Mouse (Mus musculus) hindbrain, embryonic 10.5 days (tissue): ENCODE data around the gene C5ar1. TPM values are rescaled to one million over a fixed set of nuclear protein-coding genes. Genes with fewer than 3 reads are reported as not detected.

Experiments used
- DNase-seq: peaks from one replicate; pipeline ENCODE4 v3.0.0-alpha.2; 2017; ENCODE audit warnings: low spot score
- H3K27ac ChIP-seq: fragments of 300-500 bp; sonication (generic); 2 replicates; pipeline ENCODE4 v1.5.1; 2016; ENCODE audit warnings: mild to moderate bottlenecking, moderate library complexity
- H3K27me3 ChIP-seq: fragments of 300-500 bp; sonication (generic); 2 replicates; pipeline ENCODE4 v1.6.1; 2016; ENCODE audit warnings: mild to moderate bottlenecking; ENCODE audit not compliant: poor library complexity, insufficient read depth, severe bottlenecking
- H3K36me3 ChIP-seq: fragments of 300-500 bp; sonication (generic); 2 replicates; pipeline ENCODE4 v1.6.1; 2016; ENCODE audit warnings: mild to moderate bottlenecking, moderate library complexity
- H3K4me1 ChIP-seq: fragments of 300-500 bp; sonication (generic); replicated peaks from 2 replicates; pipeline ENCODE4 v1.6.1; 2016; ENCODE audit warnings: mild to moderate bottlenecking
- H3K4me3 ChIP-seq: fragments of 300-500 bp; sonication (generic); 2 replicates; pipeline ENCODE4 v1.5.1; 2016; ENCODE audit warnings: mild to moderate bottlenecking, moderate library complexity
- H3K9me3 ChIP-seq: fragments of 300-500 bp; sonication (generic); 2 replicates; pipeline ENCODE4 v1.6.1; 2016; ENCODE audit warnings: mild to moderate bottlenecking, moderate library complexity
- WGBS: fragments of 180-500 bp; shearing (Covaris S2); methylation state at CpG from one replicate; pipeline ENCODE4 v1.1.7; 2016; 5-methylcytosine and 5-hydroxymethylcytosine counted together
- polyA plus RNA-seq: library from polyadenylated mRNA; unstranded; fragments of >200 nt; fragmentation: Nextera tagmentation; extraction: Ambion mirVana; gene quantifications from 2 replicates; pipeline ENCODE4 v1.2.1, GENCODE M21; 2016

Gene C5ar1
- polyA plus RNA-seq, 1 experiment from 2014 or later = 0.97 TPM

DNA sequence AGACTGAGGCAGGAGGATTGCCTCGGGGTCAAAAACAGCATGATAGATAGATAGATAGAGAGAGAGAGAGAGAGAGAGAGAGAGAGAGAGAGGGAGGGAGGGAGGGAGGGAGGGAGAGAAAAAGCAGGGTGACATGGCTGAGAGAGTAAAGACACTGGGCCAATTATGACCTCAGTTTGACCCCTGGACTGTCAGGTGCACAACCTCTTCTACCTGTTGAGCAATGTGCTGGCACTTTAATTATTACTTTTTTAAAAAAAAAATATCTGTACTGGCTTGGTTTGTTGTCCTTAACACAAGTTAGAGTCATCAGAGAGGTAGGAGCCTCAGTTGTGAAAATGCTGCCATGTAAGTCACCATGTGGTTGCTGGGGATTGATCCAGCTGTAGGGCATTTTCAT is 28.5 kb upstream of the C5ar1 start:
- 89% methylated on average over 1 of the region's 1 CpGs for WGBS

DNA sequence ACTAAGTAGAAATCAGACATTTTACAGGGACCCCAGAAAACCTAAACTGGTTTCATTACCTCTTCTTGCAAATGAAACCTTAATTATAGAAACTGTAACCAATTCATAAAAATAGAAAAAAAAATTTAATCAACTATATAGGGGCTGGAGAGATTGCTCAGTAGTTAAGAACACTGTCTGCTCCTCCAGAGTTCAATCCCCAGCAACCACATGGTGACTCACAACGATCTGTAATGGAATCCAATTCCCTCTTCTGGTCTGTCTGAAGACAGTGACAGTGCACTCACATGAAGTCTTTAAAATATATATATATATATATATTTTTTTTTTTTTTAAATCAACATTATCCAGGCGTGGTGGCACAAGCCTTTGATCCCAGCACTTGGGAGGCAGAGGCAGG is 27.7 kb upstream of the C5ar1 start:
- peak overlapping the region; percentile 83 for H3K4me3 ChIP-seq
- no peaks in the 10 kb centered on the region for H3K27me3 ChIP-seq
- no peaks in the 10 kb centered on the region for H3K9me3 ChIP-seq
- H3K36me3 ChIP-seq = peaks cover 24% of the 10 kb centered on the region
- peaks cover 23% of the 10 kb centered on the region for H3K4me1 ChIP-seq
- WGBS = 87% methylated on average over 2 of the region's 2 CpGs
- DNase-seq = no peak
- H3K27ac ChIP-seq = peak overlapping the region; percentile 97

More for the DNA sequence above, 28.5 kb upstream of the C5ar1 start:
- Histone ChIP-seq H3K27ac (no peak overlapping the region), H3K36me3 (peaks cover 17% of the 10 kb centered on the region), H3K4me3 (no peak overlapping the region), H3K9me3 (no peaks in the 10 kb centered on the region), H3K4me1 (peaks cover 22% of the 10 kb centered on the region), H3K27me3 (no peaks in the 10 kb centered on the region)
- DNase-seq = no peak

DNA sequence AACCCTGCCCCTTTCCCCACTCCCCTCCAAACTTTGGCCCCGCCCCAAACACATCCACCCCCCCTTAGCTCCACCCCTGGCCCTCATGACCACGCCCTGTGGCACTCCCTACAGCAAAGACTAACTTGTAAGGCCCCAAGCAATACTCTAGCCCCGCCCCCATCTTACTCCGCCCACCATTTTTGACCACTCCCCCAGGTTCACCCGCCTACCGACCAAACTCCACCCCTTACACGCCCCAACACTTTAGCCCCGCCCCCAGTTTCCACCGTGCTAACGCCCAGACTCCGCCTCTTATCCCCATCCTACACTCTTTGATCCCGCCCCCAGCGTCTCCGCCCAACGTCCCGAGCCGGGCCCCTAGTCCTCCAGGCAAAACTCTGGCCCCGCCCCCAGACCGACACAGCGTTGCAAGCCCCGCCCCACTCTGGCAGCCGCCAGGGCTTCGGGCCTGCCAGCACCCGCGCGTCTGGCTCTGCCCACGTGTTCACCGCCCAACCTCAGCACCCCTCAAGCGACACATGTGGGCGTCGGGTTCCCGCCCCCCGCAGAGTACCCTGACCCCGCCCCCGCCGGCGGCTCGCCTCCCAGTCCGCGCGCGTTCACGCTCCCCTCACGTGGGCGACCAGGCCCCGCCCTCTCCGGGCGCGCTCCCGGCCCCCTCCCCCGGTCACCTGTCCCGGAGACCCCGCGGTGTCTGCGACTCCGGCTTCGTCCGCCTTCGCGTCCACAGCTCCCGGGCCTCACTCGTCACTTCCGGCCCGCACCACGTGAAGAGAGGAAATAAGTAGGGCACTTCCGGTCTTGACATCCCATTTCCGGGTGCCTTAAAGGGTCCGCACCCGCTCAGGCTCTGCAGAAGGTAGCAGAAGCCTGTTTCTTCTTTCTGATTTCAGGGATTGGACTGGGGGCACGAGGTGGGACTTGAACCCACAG is 27.0 kb upstream of the C5ar1 start, which contains the start of gene Ccdc9:
Gene Ccdc9, minus strand, starts transcription at position 770 of the 936 bp plus-strand sequence.
- under 1% methylated on average over 67 of the region's 70 CpGs for WGBS
- peaks cover 31% of the 10 kb centered on the region for H3K36me3 ChIP-seq
- DNase-seq = peak; percentile 99

DNA sequence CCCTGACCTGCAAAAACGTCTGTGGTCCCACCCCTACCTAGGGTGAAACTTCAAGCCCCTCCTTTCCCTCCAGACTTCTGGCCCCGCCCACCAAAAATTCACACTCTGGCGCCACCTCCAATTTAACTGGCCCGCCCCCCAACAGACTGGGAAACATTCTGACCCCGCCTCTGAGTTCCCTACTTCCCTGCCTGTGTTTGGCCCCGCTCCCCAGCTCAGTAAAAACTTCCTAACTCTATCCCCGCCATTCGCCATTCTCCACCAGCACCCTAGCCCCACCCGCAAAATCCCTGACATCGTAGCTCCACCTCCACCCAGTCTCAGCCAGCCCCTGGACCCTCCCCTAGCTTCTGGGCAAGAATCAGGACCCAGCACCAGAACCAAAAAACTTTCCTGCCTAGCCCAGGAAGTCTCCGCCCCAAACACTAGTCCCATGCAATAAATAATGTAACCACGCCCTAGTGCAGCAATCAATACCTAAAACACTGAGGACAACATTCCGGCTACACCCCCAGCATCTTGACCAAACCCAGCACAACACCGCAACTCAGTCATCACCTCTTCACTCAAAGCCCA is 26.2 kb upstream of the C5ar1 start:
- H3K27ac ChIP-seq = peak overlapping the region; percentile 97; the same call in 1 of the 2 replicates
- H3K9me3 ChIP-seq = no peaks in the 10 kb centered on the region
- WGBS = 4% methylated on average over 14 of the region's 14 CpGs
- H3K4me1 ChIP-seq = peaks cover 23% of the 10 kb centered on the region
- H3K4me3 ChIP-seq = peak overlapping the region; percentile 83
- H3K27me3 ChIP-seq = no peaks in the 10 kb centered on the region
- DNase-seq = peak; percentile 34
- H3K36me3 ChIP-seq = peaks cover 39% of the 10 kb centered on the region

More for the DNA sequence above, 27.0 kb upstream of the C5ar1 start, which contains the start of gene Ccdc9:
- peak within 1 kb of the TSS; percentile 83 for H3K4me3 ChIP-seq
- no peaks in the 10 kb centered on the region for H3K9me3 ChIP-seq
- H3K27ac ChIP-seq = peak within 1 kb of the TSS; percentile 97
- H3K27me3 ChIP-seq = no peaks in the 10 kb centered on the region
- H3K4me1 ChIP-seq = peaks cover 23% of the 10 kb centered on the region

DNA sequence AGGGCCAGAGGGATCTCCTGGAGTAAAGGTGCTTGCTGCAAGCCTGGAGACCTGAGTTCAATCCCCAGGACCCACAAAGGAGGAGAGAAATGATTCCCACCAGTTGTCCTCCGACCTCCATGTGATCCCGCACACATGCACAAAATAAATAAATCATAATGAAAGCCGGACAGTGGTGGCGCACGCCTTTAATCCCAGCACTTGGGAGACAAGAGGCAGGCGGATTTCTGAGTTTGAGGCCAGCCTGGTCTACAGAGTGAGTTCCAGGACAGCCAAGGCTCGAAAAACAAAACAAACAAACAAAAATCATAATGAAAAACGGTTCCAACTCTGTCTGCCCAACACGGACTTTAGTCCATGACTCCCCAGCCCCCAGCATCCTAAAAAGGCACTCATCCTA is 25.6 kb upstream of the C5ar1 start:
- Histone ChIP-seq H3K4me1 (peaks cover 23% of the 10 kb centered on the region), H3K4me3 (peak overlapping the region; percentile 83), H3K9me3 (no peaks in the 10 kb centered on the region), H3K27ac (no peak overlapping the region), H3K36me3 (peaks cover 45% of the 10 kb centered on the region), H3K27me3 (no peaks in the 10 kb centered on the region)
- DNase-seq = no peak
- 83% methylated on average over 9 of the region's 9 CpGs for WGBS

DNA sequence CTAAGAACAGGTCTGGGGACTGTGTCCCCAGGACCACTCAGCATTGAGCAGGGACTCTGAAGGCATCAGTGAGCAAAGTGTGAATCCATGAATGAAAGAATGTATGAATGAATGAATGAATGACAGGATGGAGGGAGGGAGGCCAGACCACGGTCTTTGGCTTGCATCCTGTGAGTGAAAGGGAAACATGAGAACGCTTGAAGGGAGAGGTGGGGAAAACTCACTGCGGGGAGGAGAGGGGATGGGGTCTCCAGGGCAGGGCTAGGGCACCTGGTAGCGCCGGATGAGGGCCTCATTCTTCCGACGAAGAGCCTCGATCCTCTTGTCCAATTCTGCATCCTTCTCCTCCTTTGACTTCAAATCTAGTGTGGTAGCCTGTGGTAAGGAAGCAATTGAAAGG is 24.7 kb upstream of the C5ar1 start:
- no peaks in the 10 kb centered on the region for H3K9me3 ChIP-seq
- WGBS = 92% methylated on average over 8 of the region's 8 CpGs
- no peak overlapping the region for H3K4me3 ChIP-seq
- DNase-seq = no peak
- no peak overlapping the region for H3K27ac ChIP-seq
- H3K4me1 ChIP-seq = peaks cover 23% of the 10 kb centered on the region
- H3K27me3 ChIP-seq = no peaks in the 10 kb centered on the region
- peaks cover 53% of the 10 kb centered on the region for H3K36me3 ChIP-seq

DNA sequence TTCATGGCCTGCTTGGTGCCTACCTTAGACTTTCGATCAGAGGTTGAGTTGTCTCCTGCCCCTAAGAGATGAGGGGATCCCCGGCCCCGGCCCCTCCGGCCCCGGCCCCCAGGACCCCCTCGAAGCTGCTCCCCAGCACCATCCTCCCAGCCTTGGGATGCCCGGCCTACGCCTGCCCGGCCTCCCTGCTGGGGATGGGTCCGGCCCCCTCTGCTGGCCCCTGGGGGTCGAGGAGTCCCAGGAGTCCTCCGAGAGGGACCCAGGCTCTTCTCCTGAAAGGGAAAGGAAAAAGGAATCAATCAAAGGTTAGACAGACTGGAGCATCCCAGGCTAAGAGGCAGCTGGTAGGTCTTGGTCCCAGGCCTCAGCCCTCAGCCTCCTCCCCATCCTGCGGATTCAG is 23.0 kb upstream of the C5ar1 start:
- Histone ChIP-seq H3K9me3 (no peaks in the 10 kb centered on the region), H3K4me3 (no peak overlapping the region), H3K27me3 (no peaks in the 10 kb centered on the region), H3K27ac (no peak overlapping the region), H3K4me1 (peaks cover 23% of the 10 kb centered on the region), H3K36me3 (peaks cover 69% of the 10 kb centered on the region)
- WGBS = 88% methylated on average over 13 of the region's 13 CpGs
- no peak for DNase-seq

DNA sequence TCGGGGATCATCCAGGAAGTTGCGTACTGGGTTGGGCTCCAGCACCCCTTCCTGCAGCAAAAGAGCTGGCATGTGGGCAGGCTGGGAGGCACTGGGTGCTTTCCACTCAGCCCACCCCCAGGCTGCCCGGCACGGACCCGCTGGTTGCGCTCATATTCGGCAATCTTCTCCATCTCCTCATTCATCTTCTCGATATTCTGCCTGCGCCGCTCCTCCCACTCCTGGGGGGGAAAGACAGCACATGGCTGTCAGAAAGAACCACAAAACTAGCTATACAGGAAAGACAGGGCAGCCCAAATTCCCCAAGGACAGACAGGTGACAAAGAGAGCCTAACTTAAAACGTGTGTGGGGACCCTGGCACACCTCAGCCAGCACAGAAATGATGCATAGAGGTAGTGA is 21.4 kb upstream of the C5ar1 start:
- no peak overlapping the region for H3K4me3 ChIP-seq
- H3K27ac ChIP-seq = no peak overlapping the region
- H3K36me3 ChIP-seq = peaks cover 85% of the 10 kb centered on the region
- no peaks in the 10 kb centered on the region for H3K27me3 ChIP-seq
- peaks cover 21% of the 10 kb centered on the region for H3K4me1 ChIP-seq
- DNase-seq = no peak
- 90% methylated on average over 11 of the region's 11 CpGs for WGBS
- H3K9me3 ChIP-seq = no peaks in the 10 kb centered on the region

DNA sequence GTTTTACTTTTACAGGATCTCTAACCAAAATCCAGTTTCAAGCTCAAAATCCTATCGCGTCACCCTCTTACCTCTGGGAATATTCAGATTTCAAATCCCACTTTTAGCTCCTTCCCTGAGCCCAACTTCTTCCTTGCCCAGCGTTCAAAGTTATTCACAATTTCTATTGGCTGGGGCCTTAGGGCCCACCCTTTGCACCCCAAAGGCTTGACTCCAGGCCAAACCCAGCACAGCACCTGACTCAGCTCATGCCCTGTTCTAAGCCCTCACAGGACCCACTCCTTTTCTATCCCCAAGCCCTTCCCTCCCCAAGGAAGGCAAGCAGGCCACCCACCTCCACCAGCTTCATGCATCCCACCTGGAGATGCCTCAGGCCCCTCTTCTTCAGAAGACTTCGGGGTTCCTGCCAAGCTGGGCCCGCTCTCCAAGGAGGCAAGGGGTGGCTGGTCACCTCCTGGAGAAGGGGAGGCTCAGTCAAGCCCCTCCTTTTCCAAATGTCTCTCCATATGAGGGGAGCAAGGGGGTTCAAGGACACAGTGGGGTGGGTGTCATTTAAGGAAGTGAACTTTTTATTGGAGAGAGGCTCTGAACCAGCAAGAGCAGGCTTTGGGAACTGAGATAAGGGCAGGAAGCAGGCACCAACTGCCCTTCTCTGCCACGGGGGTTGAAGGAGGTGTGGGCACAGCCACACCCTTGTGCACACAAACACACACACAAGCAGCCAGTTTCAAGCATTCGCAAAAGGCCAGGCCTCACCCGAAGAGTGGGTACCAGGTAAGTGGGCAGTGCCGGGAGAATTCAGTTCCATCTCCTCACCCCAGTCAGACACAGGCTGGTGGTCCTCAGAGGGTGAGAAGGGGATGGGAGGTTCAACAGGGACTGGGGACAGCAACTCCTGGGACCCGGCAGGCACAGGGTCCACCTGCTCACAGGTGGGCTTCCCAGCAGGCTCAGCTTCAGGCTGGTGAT is 15.9 kb upstream of the C5ar1 start:
- no peak for DNase-seq
- H3K27me3 ChIP-seq = peaks cover 19% of the 10 kb centered on the region
- H3K4me1 ChIP-seq = peaks cover 38% of the 10 kb centered on the region
- H3K27ac ChIP-seq = no peak overlapping the region
- H3K36me3 ChIP-seq = peaks cover 51% of the 10 kb centered on the region
- WGBS = 89% methylated on average over 10 of the region's 10 CpGs
- no peak overlapping the region for H3K4me3 ChIP-seq
- no peaks in the 10 kb centered on the region for H3K9me3 ChIP-seq

DNA sequence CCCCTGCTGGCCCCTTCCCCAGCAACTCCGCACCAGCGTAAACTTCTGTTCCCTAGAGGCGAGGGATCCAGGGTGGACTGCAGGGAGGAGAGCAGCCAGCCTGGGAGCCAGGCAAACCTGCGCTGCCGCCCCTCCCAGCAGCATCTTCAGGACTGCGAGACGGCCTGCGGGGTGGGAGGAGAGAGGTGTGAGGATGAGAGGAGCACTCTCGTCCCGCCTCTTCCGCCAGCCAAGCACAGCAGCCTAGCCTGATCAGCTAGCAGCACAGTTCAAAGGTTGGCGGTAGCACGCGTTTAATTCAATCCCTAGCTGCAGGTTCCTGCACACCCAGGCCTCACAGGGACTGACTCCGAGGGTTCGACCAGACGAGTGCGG is 14.4 kb upstream of the C5ar1 start:
- Histone ChIP-seq H3K4me3 (peak overlapping the region; percentile 64), H3K27me3 (peaks cover 23% of the 10 kb centered on the region), H3K4me1 (peaks cover 38% of the 10 kb centered on the region), H3K27ac (peak overlapping the region; percentile 88), H3K36me3 (peaks cover 39% of the 10 kb centered on the region), H3K9me3 (no peaks in the 10 kb centered on the region)
- WGBS = 0% methylated on average over 18 of the region's 18 CpGs
- peak; percentile 85 for DNase-seq

DNA sequence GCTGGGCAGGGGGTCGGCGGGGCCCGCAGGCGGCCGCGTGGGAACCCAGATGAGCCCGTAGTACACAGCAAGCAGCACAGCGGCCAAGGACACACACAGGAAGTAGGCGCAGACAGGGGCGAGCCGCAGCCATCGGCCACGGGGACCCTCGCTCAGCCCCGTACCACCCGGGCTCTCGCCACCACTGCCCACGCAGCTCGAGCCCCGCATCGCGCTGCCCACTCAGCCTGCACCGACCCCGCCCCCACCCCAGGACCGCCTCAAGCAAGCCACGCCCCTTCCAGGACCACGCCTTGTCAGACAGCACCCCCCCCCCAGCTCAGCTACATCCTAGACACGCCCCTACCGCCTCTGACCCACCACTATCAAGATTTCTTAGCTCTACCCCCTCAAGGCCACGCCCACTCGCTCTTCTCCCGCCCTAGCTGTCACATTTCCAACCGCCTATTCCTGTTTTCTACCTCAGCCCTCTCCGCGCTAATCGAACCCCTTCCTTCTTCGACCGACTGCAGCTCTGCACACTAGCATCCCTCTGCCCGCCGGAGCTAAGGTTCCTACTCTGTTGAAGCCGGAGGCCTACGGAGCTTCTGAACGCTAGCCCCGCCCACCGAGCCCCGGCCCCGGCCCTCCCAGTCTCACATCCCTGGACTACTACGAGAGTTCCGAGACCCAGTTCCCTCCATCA is 13.9 kb upstream of the C5ar1 start, which contains the start of gene Inafm1:
Gene Inafm1, minus strand, starts transcription at position 537 of the 685 bp plus-strand sequence.
- Histone ChIP-seq H3K36me3 (peaks cover 34% of the 10 kb centered on the region), H3K27me3 (peaks cover 28% of the 10 kb centered on the region), H3K9me3 (no peaks in the 10 kb centered on the region), H3K4me1 (peaks cover 38% of the 10 kb centered on the region), H3K27ac (peak within 1 kb of the TSS; percentile 88), H3K4me3 (peak within 1 kb of the TSS; percentile 64)
- peak; percentile 93 for DNase-seq
- under 1% methylated on average over 49 of the region's 49 CpGs for WGBS

DNA sequence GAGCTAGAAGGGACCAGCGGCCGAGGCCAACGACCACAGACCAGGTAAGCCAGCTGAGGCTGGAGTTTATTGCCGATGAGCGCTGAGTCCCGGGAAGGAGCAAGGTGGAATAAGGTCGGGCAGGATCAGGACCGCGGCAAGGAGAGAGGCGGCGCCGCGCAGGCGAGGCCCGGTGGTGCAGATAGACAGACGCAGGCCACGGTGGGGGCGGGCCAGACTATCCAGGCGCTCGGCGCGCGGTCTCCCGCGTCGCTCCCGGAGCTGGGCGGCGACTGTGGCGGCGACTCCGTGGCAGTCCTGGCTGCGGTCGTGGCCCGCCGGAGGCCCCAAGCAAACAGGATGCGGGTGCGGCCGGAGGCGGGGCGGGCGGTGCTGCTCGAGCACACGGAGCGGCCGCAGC is 13.3 kb upstream of the C5ar1 start:
- Histone ChIP-seq H3K36me3 (peaks cover 28% of the 10 kb centered on the region), H3K27me3 (peaks cover 28% of the 10 kb centered on the region), H3K4me3 (peak overlapping the region; percentile 64), H3K4me1 (peaks cover 38% of the 10 kb centered on the region), H3K9me3 (no peaks in the 10 kb centered on the region), H3K27ac (peak overlapping the region; percentile 88)
- DNase-seq = peak; percentile 67
- WGBS = under 1% methylated on average over 46 of the region's 46 CpGs
